Mouse (Mus musculus) induced T-regulatory cell, adult 2 months (primary cell): ENCODE results near the gene Rnf31.

Source experiments
- DNase-seq: peaks from one replicate; pipeline ENCODE4 v3.0.0-alpha.2; 2012; ENCODE audit warnings: low read depth

Rnf31 gene

GRCm38 (mm10) chr14:55577871-55578667 is 13.4 kb upstream of the Rnf31 start, which contains the start of gene Psme1:
Psme1 (plus strand) TSS chr14:55578123.
- peak; percentile 92 for DNase-seq

DNA sequence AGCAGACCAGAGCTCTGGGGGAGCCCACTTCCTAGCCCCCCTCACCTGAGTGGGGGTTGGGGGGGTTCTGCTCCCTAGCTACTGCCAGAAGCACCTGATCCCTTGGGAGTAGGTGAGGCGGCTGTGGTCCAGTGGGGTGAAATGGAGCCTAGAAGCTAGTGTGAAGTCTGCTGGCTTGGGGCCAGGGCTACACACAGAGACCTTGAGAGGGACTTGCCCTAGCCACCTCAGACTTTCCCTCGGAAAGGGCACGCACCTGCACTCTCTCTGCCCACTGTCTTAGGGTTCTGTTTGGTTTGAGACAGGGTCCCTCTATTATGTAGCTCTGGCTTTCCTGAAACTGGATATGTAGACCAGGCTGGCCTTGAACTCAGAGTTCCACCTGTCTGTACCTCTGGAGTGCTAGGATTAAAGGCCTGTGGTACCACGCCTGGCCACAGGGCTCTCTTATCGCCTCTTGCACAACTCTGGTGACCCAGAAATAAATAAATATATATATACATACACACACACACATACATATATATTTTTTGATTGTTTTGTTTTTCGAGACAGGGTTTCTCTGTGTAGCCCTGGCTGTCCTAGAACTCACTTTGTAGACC is 12.7 kb upstream of the Rnf31 start:
- DNase-seq = peak; percentile 76

DNA sequence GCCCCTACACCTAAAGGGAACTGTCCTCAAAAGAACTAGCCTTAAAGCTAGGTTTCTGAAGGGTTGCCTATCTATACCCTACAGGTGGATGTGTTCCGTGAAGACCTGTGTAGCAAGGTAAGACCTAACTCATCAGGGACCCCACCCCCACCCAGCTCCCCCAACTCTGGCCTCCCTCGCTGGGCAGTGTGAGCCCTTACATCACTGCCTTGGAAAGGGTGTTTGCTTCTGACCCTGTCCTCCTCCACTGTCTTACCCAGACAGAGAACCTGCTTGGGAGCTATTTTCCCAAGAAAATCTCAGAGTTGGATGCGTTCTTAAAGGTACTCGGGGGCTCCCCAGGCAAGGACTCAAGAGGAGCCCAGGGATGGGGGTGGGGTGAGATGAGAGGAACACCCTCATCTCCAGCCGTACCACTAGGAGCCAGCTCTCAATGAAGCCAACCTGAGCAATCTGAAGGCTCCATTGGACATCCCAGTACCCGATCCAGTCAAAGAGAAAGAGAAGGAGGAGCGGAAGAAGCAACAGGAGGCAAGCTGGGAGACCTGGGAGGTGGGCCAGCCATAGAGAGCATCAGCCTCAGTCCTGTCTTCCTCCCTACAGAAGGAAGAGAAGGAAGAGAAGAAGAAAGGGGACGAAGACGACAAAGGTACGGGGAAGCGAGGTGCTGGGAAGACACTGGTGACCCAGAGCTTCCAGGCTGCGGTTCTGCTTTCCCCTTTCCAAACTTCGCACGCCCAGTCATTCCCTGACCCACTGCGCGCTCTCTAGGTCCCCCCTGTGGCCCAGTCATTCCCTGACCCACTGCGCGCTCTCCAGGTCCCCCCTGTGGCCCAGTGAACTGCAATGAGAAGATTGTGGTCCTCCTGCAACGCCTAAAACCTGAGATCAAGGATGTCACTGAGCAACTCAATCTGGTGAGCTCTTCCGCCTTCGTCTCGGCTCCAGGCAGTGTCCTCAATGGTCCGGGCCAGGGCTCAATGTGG is 11.7 kb upstream of the Rnf31 start:
- no peak for DNase-seq

DNA sequence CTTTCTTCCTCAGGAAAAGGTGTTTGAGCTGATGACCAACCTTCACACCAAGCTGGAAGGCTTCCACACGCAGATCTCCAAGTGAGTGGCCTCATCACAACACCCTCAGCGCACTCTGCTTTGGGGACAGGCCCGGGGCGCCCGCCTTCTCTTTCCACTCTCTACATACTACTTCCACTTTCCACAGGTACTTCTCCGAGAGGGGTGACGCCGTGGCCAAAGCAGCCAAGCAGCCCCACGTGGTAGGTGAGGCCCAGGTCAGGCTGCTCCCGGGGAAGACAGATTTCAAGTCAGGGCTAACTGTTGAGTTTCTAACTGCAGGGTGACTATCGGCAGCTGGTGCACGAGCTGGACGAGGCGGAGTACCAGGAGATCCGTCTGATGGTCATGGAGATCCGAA is 10.8 kb upstream of the Rnf31 start:
- no peak for DNase-seq

- DNase-seq = peak; percentile 63
These were observed 9.4 kb upstream of the Rnf31 start for GRCm38 (mm10) chr14:55581981-55582681.

DNA sequence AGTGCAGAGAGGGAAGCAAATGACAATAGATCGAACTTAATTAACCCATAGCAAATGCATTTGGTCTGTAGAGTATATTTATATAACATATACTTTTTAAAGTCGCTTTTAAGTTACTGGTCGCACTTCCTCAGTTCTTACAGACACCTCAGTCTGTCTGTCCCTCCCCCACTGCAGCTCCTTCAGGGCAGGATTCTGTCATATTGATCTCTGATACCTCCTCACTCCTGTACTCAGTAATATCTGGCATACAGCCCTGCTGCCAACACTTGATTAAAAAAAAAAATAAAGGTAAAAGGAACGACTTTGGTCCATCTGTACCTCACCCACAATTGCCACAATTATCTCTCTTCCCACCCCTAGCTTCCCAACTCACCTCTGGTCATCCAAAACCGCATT is 7.2 kb upstream of the Rnf31 start:
- no peak for DNase-seq

DNA sequence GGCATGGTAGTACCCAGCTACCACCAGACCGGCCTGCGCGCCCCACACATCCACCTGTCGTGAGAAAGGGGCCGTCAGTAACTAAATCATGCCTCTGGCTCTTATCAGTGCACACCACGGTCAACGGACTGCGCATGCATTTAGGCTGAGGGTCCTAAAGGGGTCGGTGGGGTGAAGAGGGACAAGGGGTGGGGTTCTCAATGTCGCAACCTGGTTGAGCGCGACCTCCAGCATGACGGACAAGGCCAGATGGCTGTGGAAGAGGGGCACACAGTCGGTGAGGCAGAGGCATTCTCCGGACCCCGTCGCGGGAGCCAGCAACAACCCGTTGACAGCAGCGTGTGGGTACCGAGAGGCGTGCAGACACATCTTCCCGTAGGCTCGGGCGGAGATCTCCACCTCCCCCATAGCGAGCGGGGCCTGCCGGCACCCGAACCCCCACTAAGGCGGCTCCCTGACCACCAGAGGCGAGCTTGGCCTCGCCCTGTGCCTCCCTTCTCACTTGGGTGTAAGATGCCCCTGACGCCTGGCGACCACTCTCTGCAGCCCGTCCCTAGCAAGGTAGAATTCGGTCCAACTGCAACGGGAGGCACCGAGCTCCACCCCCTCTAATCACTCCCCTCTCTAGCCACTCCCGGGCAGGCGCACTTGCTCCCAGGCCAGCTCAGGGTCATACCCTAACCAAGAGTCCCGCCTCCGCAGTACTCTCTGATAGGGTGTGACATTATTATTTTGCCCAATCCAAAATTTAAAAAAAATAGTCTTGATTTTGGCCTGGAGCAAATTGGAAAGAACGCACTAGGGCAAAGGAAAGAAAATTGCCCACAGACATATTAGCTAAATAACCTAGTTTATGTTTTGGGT is 6.6 kb upstream of the Rnf31 start, which contains the start of gene Emc9:
TSS of gene Emc9 (minus strand) at position 601 of the 864 bp plus-strand sequence.
- peak; percentile 89 for DNase-seq

DNA sequence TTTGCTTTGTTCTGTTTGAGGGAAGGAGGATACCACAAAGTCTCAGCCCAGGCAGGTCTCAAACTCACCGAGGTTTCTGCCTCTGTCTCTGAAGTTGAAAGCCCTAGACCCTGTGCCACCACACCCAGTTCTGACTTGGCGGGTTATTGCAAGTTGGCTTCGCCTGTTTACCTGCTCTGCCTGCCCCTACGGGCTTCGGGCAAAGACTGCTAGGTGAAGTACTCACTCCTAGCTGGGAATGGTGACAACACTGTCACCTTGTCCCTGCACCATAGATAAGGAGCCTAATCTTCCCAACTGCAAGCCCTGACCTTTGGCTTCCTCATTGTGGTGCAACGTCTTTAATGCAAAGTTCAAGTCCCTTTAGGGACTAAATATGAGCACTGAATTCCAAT is 5.9 kb upstream of the Rnf31 start:
- DNase-seq = no peak

DNA sequence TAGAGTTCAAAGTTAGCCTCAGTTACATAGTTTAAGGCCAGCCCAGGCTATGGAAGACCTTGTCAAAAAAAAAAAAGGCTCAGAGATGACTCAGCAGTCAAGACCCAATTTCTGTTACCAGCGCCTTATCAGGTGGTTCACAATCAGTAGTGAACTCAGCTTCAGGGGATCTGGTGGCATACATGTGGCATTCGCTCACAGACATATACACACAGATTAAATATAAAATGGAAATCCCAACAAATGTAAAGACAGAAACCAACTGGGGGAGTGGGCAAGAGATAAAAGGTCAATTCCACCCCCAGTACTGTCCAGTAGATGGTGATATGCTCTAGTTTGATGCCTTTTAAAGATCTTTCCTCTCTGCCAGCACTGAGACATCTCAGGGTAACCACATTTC is 5.4 kb upstream of the Rnf31 start:
- peak; percentile 75 for DNase-seq

DNA sequence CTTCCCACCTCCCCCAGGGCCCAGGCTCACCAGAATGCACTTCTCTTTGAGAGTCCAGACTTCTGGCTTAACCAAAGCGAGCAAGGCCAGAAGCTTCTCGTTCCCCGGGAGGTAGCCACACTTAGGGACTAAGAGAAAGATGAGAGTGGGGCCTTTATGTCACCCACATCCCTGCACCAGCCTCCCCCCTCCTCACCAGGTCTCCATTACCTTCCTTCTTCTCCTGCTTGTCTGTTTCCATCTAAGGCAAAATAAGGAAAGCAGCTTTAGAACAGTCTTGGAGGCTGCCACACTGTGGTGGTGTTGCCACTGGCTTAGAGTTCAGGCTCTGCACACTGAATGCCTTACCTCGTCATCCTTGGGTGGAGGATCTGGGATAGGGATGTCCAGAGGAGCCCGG is 2.2 kb upstream of the Rnf31 start:
- no peak for DNase-seq

GRCm38 (mm10) chr14:55589771-55590448 is 1.6 kb upstream of the Rnf31 start:
- peak; percentile 92 for DNase-seq

- DNase-seq = peak; percentile 97
These were observed 669 bp upstream of the Rnf31 start, which contains the start of gene Psme2 for GRCm38 (mm10) chr14:55590748-55591330. Psme2 (minus strand) TSS chr14:55591113.

DNA sequence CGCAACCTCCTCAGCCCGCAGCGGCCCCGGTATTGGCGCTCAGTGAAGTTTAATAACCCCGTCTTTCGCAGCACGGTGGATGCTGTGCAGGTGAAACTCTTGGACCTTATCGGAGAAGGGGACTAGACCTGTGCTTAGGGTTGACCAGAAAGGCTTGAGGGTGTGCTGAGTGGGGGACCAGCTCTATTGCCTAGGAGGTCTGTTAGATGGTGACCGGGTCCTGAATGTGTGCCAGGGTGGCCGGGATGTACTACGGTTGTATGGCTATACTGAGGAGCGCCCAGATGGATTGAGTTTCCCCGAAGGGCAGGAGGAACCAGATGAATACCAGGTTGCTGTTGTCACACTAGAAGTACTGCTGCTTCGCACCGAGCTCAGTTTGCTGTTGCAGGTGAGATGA is 718 bp downstream of the Rnf31 start:
- no peak for DNase-seq

DNA sequence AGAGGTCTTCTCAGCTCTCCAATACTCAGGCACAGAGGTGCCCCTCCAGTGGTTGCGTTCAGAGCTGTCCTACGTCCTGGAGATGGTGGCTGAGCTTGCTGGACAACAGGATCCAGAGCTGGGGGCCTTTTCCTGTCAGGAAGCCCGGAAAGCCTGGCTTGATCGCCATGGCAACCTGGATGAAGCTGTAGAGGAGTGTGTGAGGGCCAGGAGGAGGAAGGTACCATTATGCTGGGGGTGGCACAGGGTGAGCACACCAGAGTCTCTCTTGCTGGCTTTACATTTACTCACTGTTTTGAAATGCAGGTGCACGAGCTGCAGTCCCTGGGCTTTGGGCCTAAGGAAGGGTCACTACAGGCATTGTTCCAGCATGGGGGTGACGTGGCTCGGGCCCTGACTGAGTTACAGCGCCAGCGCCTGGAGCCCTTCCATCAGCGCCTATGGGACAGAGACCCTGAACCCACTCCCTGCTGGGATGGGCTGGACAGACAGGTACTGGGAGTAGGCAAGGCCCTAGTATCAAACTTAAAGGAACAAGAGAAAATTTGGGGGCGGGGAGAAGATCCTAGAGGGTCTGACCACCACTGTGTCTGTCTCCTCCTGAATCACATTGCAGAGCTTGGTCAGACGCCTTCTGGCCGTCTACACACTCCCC is 4.7 kb downstream of the Rnf31 start:
- no peak for DNase-seq

DNA sequence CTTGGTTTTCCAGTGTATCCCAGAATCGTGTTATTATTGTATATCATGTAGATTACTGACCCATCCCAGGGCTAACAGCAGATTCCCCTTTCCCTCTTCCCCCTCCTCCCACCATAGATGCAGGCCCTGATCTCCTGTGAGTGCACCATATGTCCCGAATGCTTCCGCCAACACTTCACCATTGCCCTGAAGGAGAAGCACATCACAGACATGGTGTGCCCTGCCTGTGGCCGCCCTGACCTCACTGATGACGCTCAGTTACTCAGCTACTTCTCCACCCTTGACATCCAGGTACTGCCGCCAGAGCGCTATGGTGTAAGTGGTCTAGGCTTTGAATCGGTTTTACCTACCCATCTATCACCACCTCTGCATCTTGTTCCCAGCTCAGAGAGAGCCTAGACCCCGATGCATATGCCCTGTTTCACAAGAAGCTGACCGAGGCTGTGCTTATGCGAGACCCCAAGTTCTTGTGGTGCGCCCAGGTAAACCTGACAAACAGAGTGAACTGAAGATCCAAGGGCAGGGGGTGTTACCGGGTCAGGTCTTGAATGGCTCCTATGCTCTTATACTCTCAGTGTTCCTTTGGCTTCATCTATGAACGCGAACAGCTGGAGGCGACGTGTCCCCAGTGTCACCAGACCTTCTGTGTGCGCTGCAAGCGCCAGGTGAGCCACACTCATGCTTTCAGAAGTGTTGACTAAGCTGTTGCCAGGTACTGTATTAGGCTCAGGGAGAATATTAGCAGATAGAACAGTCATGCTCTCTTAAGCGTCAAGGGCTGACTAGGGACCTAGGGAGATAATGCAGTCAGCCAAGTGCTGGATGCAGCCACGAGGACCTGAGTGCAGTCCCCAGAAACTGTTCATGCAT is 7.2 kb downstream of the Rnf31 start:
- no peak for DNase-seq

DNA sequence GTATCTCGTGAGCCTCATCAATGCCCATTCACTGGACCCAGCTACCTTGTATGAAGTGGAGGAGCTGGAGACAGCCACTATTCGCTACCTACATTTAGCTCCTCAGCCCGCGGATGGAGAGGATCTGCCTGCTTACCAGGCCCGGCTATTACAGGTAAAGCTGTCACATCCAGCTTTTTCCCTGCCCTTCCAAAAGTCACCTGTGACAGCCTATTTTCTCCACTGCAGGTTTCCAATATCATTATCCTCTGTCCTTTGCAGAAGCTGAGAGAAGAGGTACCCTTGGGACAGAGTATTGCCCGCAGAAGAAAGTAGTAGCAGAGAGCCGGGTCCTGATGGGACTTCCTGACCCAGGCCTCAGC is 11.7 kb downstream of the Rnf31 start, which contains the start of gene Irf9:
TSS of gene Irf9 (plus strand) at position 301 of the 362 bp plus-strand sequence.
- no peak for DNase-seq

- DNase-seq = peak; percentile 99
These were observed 12.4 kb downstream of the Rnf31 start for GRCm38 (mm10) chr14:55603633-55604576.
